Mouse (Mus musculus): ENCODE data around the gene Hsd3b7.

The Hsd3b7 gene

DNA sequence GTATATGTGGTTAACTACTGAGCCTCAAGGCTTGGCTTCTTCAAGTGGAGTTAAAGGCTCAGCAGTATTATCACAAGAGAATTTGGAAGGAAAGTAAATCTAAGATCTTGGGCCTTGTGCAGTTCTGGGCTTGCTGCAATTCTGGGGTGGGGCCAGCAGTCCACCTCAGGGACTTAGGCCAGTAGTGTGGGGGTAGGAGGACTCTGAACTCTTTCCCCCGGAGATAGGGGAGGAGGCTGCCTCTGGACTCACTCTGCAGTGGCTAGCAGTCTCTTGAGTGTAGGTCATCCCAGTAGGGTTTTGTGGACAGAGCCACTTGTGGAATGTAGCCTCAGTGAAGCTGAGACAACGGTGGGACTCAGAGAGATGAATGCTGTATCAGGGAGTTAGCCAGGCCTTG is 34.6 kb upstream of the Hsd3b7 start:
- no peak overlapping the region for H3K4me3 ChIP-seq (replicated peaks; ENCODE audit: low read length)
- peaks cover 53% of the 10 kb centered on the region for H3K4me1 ChIP-seq (replicated peaks; ENCODE audit: low read depth, low read length)
- no peak for TF ChIP-seq CTCF (conservative IDR thresholded peaks at IDR 0.05; ENCODE audit: low read length)
- no peak for TF ChIP-seq POU5F1 (IDR thresholded peaks at IDR 0.05; ENCODE audit: borderline replicate concordance, low read length)
- no peak for TF ChIP-seq NANOG (IDR thresholded peaks at IDR 0.05; ENCODE audit: borderline replicate concordance, low read length)

GRCm38 (mm10) chr7:127766851-127767609 is 33.4 kb upstream of the Hsd3b7 start:
- TF ChIP-seq NANOG (IDR thresholded peaks at IDR 0.05; ENCODE audit: borderline replicate concordance, low read length) (no peak), CTCF (conservative IDR thresholded peaks at IDR 0.05; ENCODE audit: low read length) (no peak), POU5F1 (IDR thresholded peaks at IDR 0.05; ENCODE audit: borderline replicate concordance, low read length) (no peak)
- Histone ChIP-seq H3K4me3 (replicated peaks; ENCODE audit: low read length) (peak overlapping the region; percentile 65), H3K27me3 (ENCODE audit: insufficient read depth, low read length) (no peaks in the 10 kb centered on the region), H3K36me3 (ENCODE audit: insufficient read depth, low read length) (peaks cover 60% of the 10 kb centered on the region), H3K9me3 (ENCODE audit: low read length) (no peaks in the 10 kb centered on the region), H3K4me1 (replicated peaks; ENCODE audit: low read depth, low read length) (peaks cover 60% of the 10 kb centered on the region)

More for the DNA sequence above, 34.6 kb upstream of the Hsd3b7 start:
- Histone ChIP-seq H3K27me3 (ENCODE audit: insufficient read depth, low read length) (no peaks in the 10 kb centered on the region), H3K36me3 (ENCODE audit: insufficient read depth, low read length) (peaks cover 73% of the 10 kb centered on the region), H3K9me3 (ENCODE audit: low read length) (no peaks in the 10 kb centered on the region)

DNA sequence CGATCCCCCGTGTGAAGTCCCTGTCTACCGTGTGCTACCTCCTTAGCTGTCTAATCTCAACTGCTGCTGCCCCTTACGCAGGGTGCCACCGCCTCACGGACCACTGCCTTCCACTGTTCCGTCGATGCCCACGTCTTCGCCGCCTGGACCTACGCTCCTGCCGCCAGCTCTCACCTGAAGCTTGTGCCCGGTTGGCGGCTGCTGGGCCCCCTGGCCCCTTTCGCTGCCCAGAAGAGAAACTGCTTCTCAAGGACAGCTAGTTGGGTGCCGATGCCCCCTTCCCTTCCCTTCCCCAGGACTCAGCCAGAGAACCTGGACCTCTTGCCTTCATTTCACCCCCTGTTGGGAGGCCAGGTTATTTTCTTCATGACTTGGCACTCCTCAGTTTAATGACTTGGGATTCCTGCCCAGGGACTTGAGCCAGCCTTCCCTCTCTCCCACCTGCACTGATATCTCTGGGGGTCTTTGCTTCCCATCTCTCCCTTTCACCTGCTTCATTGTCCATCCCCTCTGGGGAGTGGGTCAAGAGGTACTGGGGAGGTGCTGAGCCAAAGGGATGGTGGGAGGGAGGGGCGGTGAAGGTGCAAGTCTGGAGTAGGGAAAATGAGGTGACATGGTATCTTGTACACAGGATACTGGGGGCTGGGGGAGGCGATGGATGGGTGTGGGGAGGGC is 32.6 kb upstream of the Hsd3b7 start:
- TF ChIP-seq CTCF (conservative IDR thresholded peaks at IDR 0.05; ENCODE audit: low read length) (no peak), NANOG (IDR thresholded peaks at IDR 0.05; ENCODE audit: borderline replicate concordance, low read length) (no peak), POU5F1 (IDR thresholded peaks at IDR 0.05; ENCODE audit: borderline replicate concordance, low read length) (no peak)
- Histone ChIP-seq H3K4me1 (replicated peaks; ENCODE audit: low read depth, low read length) (peaks cover 68% of the 10 kb centered on the region), H3K9me3 (ENCODE audit: low read length) (no peaks in the 10 kb centered on the region), H3K36me3 (ENCODE audit: insufficient read depth, low read length) (peaks cover 53% of the 10 kb centered on the region), H3K27me3 (ENCODE audit: insufficient read depth, low read length) (no peaks in the 10 kb centered on the region), H3K4me3 (replicated peaks; ENCODE audit: low read length) (peak overlapping the region; percentile 65)

DNA sequence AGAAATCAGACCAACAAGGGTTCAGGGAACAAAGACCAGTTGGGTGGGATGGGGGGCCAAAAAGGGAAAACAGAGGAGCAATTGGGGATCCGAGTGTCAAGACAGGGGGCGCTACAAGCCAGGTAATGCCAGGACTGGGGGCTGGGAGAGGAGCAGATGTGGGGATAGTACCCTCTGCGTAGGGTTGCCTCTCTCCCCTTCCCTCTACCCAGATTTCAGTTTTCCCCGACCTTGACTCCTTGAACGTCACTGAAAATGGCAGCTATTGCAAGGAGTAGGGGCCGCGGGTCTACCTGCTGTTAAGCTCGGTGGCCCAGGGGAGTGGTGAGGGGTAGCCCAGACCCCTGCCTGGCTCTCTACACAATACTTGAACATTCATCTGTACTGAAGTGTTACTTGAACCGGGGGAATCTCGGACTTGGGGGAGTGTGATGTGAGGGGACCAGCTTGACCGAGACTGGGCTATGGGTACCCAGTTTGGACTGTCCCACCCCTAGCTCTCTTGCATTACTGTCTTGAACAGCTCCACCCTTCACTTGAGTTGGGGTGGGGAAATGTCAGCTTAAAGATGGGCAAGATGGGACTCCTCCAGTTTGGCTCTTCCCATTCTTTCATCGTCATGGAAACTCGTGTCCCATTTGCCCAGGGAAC is 31.9 kb upstream of the Hsd3b7 start:
- Histone ChIP-seq H3K4me3 (replicated peaks; ENCODE audit: low read length) (peak overlapping the region; percentile 65), H3K9me3 (ENCODE audit: low read length) (no peaks in the 10 kb centered on the region), H3K36me3 (ENCODE audit: insufficient read depth, low read length) (peaks cover 50% of the 10 kb centered on the region), H3K4me1 (replicated peaks; ENCODE audit: low read depth, low read length) (peaks cover 74% of the 10 kb centered on the region), H3K27me3 (ENCODE audit: insufficient read depth, low read length) (no peaks in the 10 kb centered on the region)
- no peak for TF ChIP-seq POU5F1 (IDR thresholded peaks at IDR 0.05; ENCODE audit: borderline replicate concordance, low read length)
- TF ChIP-seq CTCF (conservative IDR thresholded peaks at IDR 0.05; ENCODE audit: low read length), result 0 out of 2 replicates have a peak, but pooled peaks have one; percentile 18

DNA sequence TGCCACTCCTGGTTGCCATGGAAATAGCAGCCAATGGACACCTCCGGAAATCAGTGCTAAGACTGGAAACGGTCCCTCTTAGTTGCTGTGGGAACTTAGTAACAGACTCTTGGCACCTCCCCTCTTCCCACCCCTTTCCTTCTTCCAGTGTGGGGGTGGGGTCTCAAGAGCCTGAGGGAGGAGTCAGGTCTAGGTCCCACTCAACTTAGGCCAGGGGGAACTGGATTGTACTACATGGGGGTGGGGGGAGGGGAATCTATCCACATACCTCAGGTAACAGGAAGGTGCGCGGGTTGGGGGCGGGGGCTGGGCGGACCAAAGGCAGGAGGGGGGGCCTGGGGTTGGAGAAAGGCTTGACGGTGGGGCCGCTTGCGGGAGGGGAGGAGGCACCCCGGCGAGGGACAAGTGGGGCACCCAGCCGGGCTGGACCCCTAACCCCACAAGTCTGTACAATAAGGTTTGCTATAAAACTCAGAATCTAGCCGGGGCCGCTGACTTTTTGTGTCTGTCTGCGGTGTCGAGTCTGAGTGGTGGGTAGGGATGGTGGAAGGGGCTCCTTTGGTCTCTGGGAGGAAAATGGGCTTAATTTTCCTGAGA is 31.3 kb upstream of the Hsd3b7 start:
- H3K4me1 ChIP-seq (replicated peaks; ENCODE audit: low read depth, low read length), result peaks cover 80% of the 10 kb centered on the region
- no peaks in the 10 kb centered on the region for H3K9me3 ChIP-seq (ENCODE audit: low read length)
- H3K4me3 ChIP-seq (replicated peaks; ENCODE audit: low read length), result peak overlapping the region; percentile 87
- TF ChIP-seq POU5F1 (IDR thresholded peaks at IDR 0.05; ENCODE audit: borderline replicate concordance, low read length) (no peak), CTCF (conservative IDR thresholded peaks at IDR 0.05; ENCODE audit: low read length) (no peak), NANOG (IDR thresholded peaks at IDR 0.05; ENCODE audit: borderline replicate concordance, low read length) (no peak)
- no peaks in the 10 kb centered on the region for H3K27me3 ChIP-seq (ENCODE audit: insufficient read depth, low read length)
- peaks cover 50% of the 10 kb centered on the region for H3K36me3 ChIP-seq (ENCODE audit: insufficient read depth, low read length)

GRCm38 (mm10) chr7:127769651-127770038 is 30.8 kb upstream of the Hsd3b7 start, which contains the start of gene Orai3:
TSS of gene Orai3 (plus strand) at chr7:127769815.
- Histone ChIP-seq H3K4me3 (replicated peaks; ENCODE audit: low read length) (peak within 1 kb of the TSS; percentile 87), H3K36me3 (ENCODE audit: insufficient read depth, low read length) (peaks cover 50% of the 10 kb centered on the region)
- TF ChIP-seq NANOG (IDR thresholded peaks at IDR 0.05; ENCODE audit: borderline replicate concordance, low read length) (no peak), POU5F1 (IDR thresholded peaks at IDR 0.05; ENCODE audit: borderline replicate concordance, low read length) (no peak), CTCF (conservative IDR thresholded peaks at IDR 0.05; ENCODE audit: low read length) (no peak)

DNA sequence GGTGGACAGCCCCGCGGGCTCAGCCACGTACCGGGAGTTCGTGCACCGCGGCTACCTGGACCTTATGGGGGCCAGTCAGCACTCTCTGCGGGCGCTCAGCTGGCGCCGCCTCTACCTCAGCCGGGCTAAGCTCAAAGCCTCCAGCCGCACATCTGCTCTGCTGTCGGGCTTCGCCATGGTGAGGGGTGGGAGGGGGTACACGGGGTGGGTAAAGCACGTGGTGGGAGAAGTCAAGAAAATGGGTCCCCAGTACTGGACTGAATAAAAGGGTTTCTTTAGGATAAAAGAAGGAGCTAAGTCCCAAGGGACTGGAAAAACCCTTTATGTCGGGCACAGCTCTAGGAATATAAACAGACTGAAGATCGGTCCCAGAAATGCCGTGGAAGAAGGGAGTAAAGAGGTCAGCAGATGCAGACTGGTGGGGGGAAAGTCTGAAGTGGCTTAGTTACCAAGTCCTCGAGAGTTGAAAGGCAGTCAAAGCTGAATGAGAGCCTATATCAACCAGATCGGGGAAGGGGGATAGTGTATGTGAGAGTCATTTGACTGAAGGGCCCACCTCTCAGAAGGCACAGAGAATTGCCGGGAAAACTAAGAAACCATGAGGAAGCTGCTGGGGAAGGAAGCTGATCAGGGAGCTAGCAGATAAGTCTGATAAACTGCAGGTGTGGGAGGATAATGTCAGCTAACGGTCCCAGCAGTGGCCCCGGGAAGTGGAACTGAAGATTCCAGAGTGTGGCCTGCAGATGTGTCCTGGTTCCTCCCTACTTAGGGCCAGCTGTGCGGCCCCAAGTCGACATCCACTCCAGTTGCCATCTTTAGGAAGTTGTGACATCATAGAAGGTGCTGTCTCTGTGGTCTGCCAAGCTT is 30.1 kb upstream of the Hsd3b7 start:
- Histone ChIP-seq H3K4me1 (replicated peaks; ENCODE audit: low read depth, low read length) (peaks cover 85% of the 10 kb centered on the region), H3K36me3 (ENCODE audit: insufficient read depth, low read length) (peaks cover 50% of the 10 kb centered on the region), H3K27me3 (ENCODE audit: insufficient read depth, low read length) (no peaks in the 10 kb centered on the region), H3K4me3 (replicated peaks; ENCODE audit: low read length) (peak overlapping the region; percentile 87), H3K9me3 (ENCODE audit: low read length) (no peaks in the 10 kb centered on the region)
- TF ChIP-seq CTCF (conservative IDR thresholded peaks at IDR 0.05; ENCODE audit: low read length) (no peak), NANOG (IDR thresholded peaks at IDR 0.05; ENCODE audit: borderline replicate concordance, low read length) (no peak), POU5F1 (IDR thresholded peaks at IDR 0.05; ENCODE audit: borderline replicate concordance, low read length) (no peak)

More at GRCm38 (mm10) chr7:127769651-127770038, 30.8 kb upstream of the Hsd3b7 start, which contains the start of gene Orai3:
- no peaks in the 10 kb centered on the region for H3K27me3 ChIP-seq (ENCODE audit: insufficient read depth, low read length)
- H3K4me1 ChIP-seq (replicated peaks; ENCODE audit: low read depth, low read length), result peaks cover 85% of the 10 kb centered on the region
- no peaks in the 10 kb centered on the region for H3K9me3 ChIP-seq (ENCODE audit: low read length)
